Mouse (Mus musculus): ENCODE measurements around the gene Tanc1.
"Not testable (repeated sequence)": the region's sequence is repeated elsewhere in the genome, so short reads cannot be mapped to it uniquely, and the experiment has no call there.

Tanc1 gene

GRCm38 (mm10) chr2:59611831-59612732 lies at the start of gene Tanc1:
Gene Tanc1 (plus strand): TSS chr2:59612042.
- peak; percentile 91 to 94 for DNase-seq

GRCm38 (mm10) chr2:59562215-59562614 lies 49.6 kb upstream of the Tanc1 start:
- DNase-seq, result no peak

- no peak for DNase-seq
Observed at GRCm38 (mm10) chr2:59562696-59563095, 49.1 kb upstream of the Tanc1 start.

GRCm38 (mm10) chr2:59564029-59564611 lies 47.7 kb upstream of the Tanc1 start:
- DNase-seq, result not testable (repeated sequence)

GRCm38 (mm10) chr2:59564947-59565346 lies 46.9 kb upstream of the Tanc1 start:
- no peak for DNase-seq

GRCm38 (mm10) chr2:59580939-59581338 lies 30.9 kb upstream of the Tanc1 start:
- no peak for DNase-seq

GRCm38 (mm10) chr2:59583961-59584360 lies 27.9 kb upstream of the Tanc1 start:
- no peak for DNase-seq

GRCm38 (mm10) chr2:59587387-59588095 lies 24.3 kb upstream of the Tanc1 start:
- no peak for DNase-seq

GRCm38 (mm10) chr2:59588096-59588405 lies 23.8 kb upstream of the Tanc1 start:
- no peak for DNase-seq

GRCm38 (mm10) chr2:59593341-59593902 lies 18.4 kb upstream of the Tanc1 start:
- DNase-seq, result no peak

- DNase-seq, result no peak
Observed at GRCm38 (mm10) chr2:59594095-59594494, 17.7 kb upstream of the Tanc1 start.

GRCm38 (mm10) chr2:59596545-59596944 lies 15.3 kb upstream of the Tanc1 start:
- no peak for DNase-seq

- no peak for DNase-seq
Observed at GRCm38 (mm10) chr2:59598286-59598685, 13.6 kb upstream of the Tanc1 start.

- DNase-seq, result no peak
Observed at GRCm38 (mm10) chr2:59598894-59599293, 12.9 kb upstream of the Tanc1 start.

GRCm38 (mm10) chr2:59599338-59600111 lies 12.3 kb upstream of the Tanc1 start:
- no peak for DNase-seq

- DNase-seq, result peak in 1 of 2 experiments; percentile 12
Observed at GRCm38 (mm10) chr2:59600123-59600840, 11.6 kb upstream of the Tanc1 start.

- DNase-seq, result no peak
Observed at GRCm38 (mm10) chr2:59600980-59601379, 10.9 kb upstream of the Tanc1 start.

- no peak for DNase-seq
Observed at GRCm38 (mm10) chr2:59601452-59601851, 10.4 kb upstream of the Tanc1 start.

GRCm38 (mm10) chr2:59608958-59609357 lies 2.9 kb upstream of the Tanc1 start:
- no peak for DNase-seq

- no peak for DNase-seq
Observed at GRCm38 (mm10) chr2:59611216-59611810, 529 bp upstream of the Tanc1 start.

GRCm38 (mm10) chr2:59612733-59613473 lies 1.1 kb downstream of the Tanc1 start:
- peak; percentile 38 to 43 for DNase-seq
